Mouse (Mus musculus) gastrocnemius, adult 18-20 months (tissue): ENCODE data around the gene Tfb2m. TPM values are rescaled to one million over a fixed set of nuclear protein-coding genes. Genes with fewer than 3 reads are reported as not detected.
A peak's percentile ranks its signal among the peaks of the same experiment; 100 is the strongest.

Experiments used
- DNase-seq: peaks from one replicate; pipeline ENCODE4 v3.0.0; 2021; ENCODE audit warnings: low spot score
- long read RNA-seq, 2 experiments: library from polyadenylated mRNA; stranded (forward); transcript quantifications; one replicate each; pipeline ENCODE4 v2.0.0; 2021
- total RNA-seq, 2 experiments: library from RNA; stranded (reverse); gene quantifications; 2 replicates each; pipeline ENCODE4 v1.2.3; 2021

Tfb2m gene
- 10 to 100 TPM; 40.5 to 53.5 TPM for total RNA-seq
- long read RNA-seq, experiment 1, transcript Tfb2m-201 (8 exons, 2,449 nt): major isoform, 52 of 57 reads
- long read RNA-seq, experiment 1, partial matches to known transcripts: 0 of 57 reads
- long read RNA-seq, experiment 1, other reads (novel, unspliced or antisense): 5 of 57 reads
- long read RNA-seq, experiment 2, transcript Tfb2m-201 (8 exons, 2,449 nt): major isoform, 34 of 39 reads
- long read RNA-seq, experiment 2, partial matches to known transcripts: 0 of 39 reads
- long read RNA-seq, experiment 2, other reads (novel, unspliced or antisense): 5 of 39 reads

- peak; percentile 99 for DNase-seq
Observed at GRCm38 (mm10) chr1:179545768-179546550, at the start of gene Tfb2m, which contains the start of gene Cnst. TSS of gene Tfb2m (minus strand) at chr1:179546267. TSS of gene Cnst (plus strand) at chr1:179546370.

GRCm38 (mm10) chr1:179592972-179593371, 46.9 kb upstream of the Tfb2m start:
- no peak for DNase-seq

- no peak for DNase-seq
Observed at GRCm38 (mm10) chr1:179592143-179592542, 46.1 kb upstream of the Tfb2m start.

DNA sequence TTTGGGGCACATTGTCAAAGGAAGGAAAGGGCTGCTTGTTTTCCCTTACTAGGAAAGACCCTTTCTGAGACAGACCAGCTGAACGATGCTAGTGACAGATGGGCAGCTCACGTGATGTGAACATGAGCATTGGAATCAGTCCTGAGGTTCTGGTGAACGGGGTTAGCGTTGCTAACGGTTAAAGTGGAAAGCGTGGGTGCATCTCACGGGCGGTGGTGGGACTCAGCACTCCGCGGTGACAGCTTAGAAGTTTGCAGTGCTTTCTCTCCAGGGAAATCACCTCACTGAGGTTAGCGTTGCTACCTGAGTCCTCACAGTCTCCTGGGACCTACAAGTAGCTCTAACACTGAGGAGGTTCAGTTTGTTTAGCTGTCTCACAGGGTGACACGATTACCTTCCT, 45.6 kb upstream of the Tfb2m start:
- no peak for DNase-seq

DNA sequence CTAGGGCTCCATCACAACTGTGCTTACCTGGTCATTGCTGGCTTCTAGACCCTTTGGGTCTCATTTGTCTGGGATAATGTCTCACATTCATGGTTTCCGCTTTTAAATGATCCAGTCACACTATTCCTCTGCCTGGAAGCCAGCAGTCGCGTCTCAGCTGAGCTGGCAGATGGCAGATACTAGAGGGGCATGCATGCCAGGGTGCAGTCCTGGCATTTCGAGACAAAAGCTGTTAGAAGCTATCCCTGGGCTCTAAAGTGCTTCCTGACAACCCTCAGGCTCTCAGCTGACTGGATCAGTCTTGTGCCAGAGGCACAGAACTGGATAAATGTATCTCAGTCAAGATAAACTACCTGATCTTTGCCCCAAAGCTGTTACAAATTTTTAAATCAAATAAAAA, 42.2 kb upstream of the Tfb2m start:
- DNase-seq: peak; percentile 39

- no peak for DNase-seq
Observed at GRCm38 (mm10) chr1:179586430-179587095, 40.5 kb upstream of the Tfb2m start.

- no peak for DNase-seq
Observed at GRCm38 (mm10) chr1:179585646-179586045, 39.6 kb upstream of the Tfb2m start.

- DNase-seq: no peak
Observed at GRCm38 (mm10) chr1:179584220-179584619, 38.2 kb upstream of the Tfb2m start.

GRCm38 (mm10) chr1:179583090-179583489, 37.0 kb upstream of the Tfb2m start:
- no peak for DNase-seq

DNA sequence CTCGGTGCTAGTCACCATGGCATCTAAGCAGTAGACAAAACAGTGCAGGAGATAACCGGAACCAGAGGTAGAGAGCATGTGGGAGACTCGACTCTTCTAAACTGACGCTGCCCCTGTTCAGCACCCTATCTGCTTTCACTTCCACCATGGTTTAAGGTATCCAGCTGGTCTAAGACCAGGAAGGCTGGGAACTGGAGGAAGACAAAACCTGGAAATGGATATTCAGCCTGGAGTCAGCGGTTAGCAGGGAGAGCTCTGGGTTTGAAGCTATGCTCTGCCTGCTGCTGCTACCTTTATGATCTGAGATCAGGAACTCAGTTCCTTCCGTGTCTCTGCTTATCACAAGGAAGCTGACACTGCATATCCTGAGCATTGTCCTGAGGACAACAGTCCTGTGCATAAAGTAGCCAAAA, 36.0 kb upstream of the Tfb2m start:
- peak; percentile 71 for DNase-seq

- no peak for DNase-seq
Observed at GRCm38 (mm10) chr1:179581422-179581821, 35.4 kb upstream of the Tfb2m start.

DNA sequence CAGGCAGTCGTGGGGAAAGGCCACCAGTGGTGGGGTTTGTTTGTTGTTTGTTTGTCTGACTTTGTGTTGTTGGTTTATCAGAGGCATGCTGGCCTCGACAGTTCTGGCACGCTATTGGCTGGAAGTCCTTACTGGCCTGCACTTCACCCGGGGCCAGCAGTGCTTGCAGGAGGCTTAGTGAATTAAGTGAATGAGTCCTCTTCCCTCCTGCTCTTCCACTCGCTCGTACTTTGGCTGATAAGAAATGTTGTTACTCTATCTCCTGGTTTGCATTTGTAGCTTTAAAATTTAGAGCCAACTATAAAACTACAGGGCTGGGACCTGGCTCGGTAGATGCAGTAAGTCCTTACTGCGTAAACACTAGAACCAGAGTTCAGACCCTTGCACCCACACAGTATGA, 34.1 kb upstream of the Tfb2m start:
- no peak for DNase-seq

DNA sequence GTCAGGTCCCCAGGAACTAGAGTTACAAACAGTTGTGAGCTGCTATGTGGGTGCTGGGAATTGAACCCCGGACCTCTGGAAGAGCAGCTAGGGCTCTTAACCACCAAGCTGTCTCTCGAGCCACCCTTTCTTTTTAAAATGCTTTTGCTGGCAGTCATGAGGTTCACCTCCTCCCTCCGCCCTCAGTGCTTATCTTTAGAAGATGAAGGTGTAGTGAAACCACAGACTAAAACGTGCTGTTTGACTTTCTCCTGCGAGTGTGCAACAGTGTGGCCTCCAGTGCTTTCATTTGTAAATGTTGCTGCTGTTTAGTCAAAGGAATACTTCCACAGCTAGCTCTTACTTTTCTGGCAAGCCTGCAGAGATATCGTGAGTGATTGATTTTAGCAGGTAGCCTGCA, 32.6 kb upstream of the Tfb2m start:
- DNase-seq: no peak

DNA sequence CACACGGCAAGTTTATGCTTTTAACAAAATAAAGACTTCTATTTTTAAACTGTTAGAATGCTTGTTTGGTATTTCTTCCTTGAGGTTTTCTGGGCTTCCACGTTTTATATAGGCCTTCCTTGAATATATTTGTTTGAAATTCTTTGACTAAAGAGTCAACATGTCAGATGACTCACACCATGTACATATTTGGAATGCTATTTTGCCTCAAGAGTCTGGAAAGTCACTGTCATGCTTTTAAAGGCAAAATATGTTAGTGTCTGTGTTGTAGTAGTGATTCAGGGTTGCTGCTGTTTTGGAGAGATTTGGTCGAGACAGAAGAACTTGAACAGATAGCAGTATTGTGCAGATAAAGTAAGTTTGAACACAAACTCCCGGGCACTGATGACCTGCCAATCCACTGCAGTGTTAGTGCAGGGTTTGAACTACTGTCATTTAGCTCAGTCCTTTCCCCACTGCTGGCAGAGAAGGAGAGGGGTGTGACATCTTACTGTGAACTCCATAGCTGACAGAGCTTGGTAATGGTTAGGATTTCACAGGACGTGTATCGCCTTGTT, 27.7 kb upstream of the Tfb2m start:
- DNase-seq: no peak

DNA sequence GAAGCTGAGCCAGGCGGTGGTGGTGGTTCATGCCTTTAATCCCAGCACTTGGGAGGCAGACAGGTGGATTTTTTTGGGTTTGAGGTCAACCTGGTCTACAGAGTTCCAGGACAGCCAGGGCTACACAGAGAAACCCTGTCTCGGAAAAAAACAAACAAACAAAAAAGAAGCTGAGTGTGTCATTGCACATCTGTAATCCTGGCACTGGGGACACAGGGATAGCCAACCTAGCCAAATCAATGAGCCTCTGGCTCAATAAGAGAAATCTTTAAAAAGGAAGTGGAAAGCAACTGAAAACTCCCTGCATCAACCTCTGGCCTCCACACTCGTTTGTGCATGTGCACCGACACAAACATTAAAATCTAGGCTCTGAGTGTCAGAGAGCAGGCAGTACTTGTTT, 25.6 kb upstream of the Tfb2m start:
- no peak for DNase-seq

DNA sequence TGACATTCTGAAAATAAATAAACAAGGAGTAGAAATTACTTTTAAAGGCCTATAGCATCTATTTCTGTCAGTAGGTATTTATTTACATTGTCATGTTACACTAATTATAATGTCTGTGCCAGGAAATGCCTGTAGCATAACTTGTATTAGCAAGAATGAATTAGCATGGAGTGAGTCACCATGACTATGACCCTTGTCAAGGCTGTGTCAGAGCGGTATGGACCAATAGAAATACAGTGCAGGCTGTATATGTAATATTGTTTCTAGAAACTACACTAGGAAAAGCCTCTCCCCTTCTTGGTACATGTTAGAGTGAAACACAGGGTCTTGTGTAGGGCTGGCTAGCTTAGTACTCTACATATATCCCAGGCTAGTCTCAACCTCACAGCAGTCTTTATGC, 24.4 kb upstream of the Tfb2m start:
- DNase-seq: no peak

DNA sequence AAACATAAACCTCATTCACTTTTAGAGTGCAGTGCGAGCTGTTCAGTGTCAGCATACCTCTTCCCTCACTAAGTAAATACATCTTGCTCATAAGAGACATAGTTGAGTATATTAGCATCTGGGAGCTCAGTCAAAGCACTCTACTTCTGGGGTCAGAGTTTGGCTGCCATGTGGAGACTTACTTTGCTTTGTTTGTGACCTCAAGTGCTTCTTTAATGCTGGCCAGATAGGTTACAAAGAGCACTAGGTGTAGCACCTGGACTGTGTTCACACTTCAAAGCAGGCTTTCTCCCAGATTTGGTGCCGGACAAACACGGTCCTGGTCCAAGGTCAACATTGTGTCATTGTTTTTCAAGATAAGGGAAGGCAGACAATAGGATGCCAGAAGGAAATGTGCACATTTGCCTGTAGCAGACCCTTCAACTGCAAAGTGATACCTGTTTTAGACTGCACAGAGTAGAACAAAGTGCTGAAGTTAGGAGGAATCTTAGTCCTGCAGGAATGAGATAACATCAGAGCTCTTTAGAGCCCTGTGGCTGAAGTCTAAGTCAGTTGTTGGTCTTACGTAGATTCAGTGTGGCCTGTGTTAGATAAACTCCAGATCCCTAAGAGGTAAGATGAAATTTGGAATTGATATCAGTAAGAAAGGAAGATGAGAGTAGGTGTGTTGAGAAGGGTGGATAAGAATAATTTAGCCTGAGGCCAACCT, 22.8 kb upstream of the Tfb2m start:
- DNase-seq: no peak

DNA sequence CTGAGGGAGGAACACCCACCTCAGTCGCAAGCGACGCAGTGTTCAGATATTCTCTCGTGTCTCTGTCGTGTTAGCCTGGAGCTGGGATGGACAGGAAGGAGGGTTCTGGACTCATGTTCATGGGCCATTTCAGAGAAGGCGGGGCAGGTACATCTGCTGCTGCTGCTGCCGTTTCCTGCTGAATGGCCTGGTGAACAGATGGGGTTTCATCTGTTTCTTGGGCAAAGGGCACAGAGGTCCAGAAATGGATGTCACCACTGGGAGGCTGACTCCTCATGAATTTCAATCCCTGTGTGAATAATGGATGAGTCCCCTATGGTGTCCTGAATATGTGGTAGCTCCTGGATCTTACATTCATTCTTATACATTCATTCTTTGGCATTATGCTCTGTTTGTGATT, 21.5 kb upstream of the Tfb2m start:
- DNase-seq: peak; percentile 45

GRCm38 (mm10) chr1:179563926-179564325, 17.9 kb upstream of the Tfb2m start:
- DNase-seq: peak; percentile 59

- no peak for DNase-seq
Observed at GRCm38 (mm10) chr1:179563211-179563610, 17.1 kb upstream of the Tfb2m start.

DNA sequence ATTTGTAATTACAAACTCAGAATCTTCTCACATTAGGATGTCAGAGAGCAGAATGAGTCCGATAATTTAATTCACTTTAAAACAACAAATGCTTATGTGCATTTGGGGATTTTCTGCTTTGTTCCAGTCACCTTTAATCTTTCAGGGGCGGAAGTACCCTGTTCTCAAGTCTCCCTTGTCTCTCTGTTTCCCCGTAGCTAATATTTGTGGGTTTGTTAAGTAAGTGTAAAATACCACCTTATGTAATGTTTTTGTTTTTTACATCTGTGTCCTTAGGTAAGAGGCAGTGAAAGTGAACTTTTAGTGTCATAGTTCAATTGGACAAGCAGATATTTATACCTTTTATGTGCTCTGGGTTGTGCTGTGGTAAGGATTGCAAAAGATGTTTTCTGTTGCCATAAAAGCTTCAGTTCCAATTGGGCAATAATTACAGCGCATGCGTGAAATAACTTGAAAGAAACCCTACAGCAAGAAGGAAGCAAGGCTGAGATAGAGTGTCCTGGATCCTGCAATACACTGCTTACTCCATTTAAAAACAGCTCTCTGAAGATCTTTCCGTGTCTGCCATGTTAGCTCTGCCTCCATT, 14.9 kb upstream of the Tfb2m start:
- no peak for DNase-seq
